Mouse (Mus musculus): ENCODE measurements around the gene Nrcam. TPM values are rescaled to one million over a fixed set of nuclear protein-coding genes. Genes with fewer than 3 reads are reported as not detected.

The Nrcam gene
- polyA plus RNA-seq, 1 experiment from 2014 or later = 125 TPM

- Histone ChIP-seq H3K36me3 (ENCODE audit: control insufficient read depth, insufficient read depth, low read length) (0 out of 2 replicates have a peak, but pooled peaks cover 4% of the 10 kb centered on the region), H3K4me2 (ENCODE audit: low read length) (peak overlapping the region; percentile 56), H3K27ac (ENCODE audit: low read depth, low read length) (peak overlapping the region; percentile 68), H3K9me3 (ENCODE audit: control insufficient read depth, low read length) (no peaks in the 10 kb centered on the region), H3K4me1 (ENCODE audit: control insufficient read depth, insufficient read depth, low read depth, low read length) (peaks cover 18% of the 10 kb centered on the region), H3K4me3 (ENCODE audit: low read length) (peak overlapping the region; percentile 29), H3K27me3 (replicated peaks; ENCODE audit: control insufficient read depth, insufficient read depth, low read length) (no peaks in the 10 kb centered on the region), H3K9ac (ENCODE audit: low read depth, low read length) (peak overlapping the region; percentile 62)
- ATAC-seq = peak; percentile 41; the same call in 1 of the 2 replicates
- 5% methylated on average over 8 of the region's 8 CpGs for WGBS
Measured at GRCm38 (mm10) chr12:44438884-44439283, 110.2 kb downstream of the Nrcam start.

GRCm38 (mm10) chr12:44440230-44440629 is 111.5 kb downstream of the Nrcam start:
- H3K27me3 ChIP-seq (replicated peaks; ENCODE audit: control insufficient read depth, insufficient read depth, low read length) = no peaks in the 10 kb centered on the region
- no peak overlapping the region for H3K4me3 ChIP-seq (ENCODE audit: low read length)
- WGBS = 41% methylated on average over 4 of the region's 4 CpGs
- H3K4me1 ChIP-seq (ENCODE audit: control insufficient read depth, insufficient read depth, low read depth, low read length) = peaks cover 18% of the 10 kb centered on the region
- 0 out of 2 replicates have a peak overlapping the region, but pooled peaks have one; percentile 1 for H3K27ac ChIP-seq (ENCODE audit: low read depth, low read length)
- ATAC-seq = no peak
- peak overlapping the region; percentile 16; the same call in 1 of the 2 replicates for H3K4me2 ChIP-seq (ENCODE audit: low read length)
- H3K9ac ChIP-seq (ENCODE audit: low read depth, low read length) = no peak overlapping the region
- H3K9me3 ChIP-seq (ENCODE audit: control insufficient read depth, low read length) = no peaks in the 10 kb centered on the region
- H3K36me3 ChIP-seq (ENCODE audit: control insufficient read depth, insufficient read depth, low read length) = 0 out of 2 replicates have a peak, but pooled peaks cover 4% of the 10 kb centered on the region

DNA sequence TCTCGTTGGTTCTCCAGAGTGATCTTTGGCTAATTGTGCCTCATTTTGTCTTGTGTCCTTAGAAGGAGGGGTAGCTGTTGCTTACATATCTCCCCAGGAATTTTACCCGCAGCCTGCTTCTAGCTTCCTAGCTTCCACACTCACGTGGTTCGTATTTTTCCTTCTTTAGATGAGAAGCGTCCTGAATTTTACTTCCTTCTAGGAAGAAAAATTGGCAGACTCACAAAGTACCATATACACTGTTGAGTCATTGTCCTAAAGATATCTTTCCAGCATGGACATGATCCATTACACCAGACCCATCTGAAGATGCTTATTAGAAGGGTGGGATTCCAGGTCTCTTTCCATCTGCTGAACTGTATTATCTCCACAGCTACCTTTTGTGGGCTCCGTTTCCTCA is 122.2 kb downstream of the Nrcam start:
- Histone ChIP-seq H3K9ac (ENCODE audit: low read depth, low read length) (no peak overlapping the region), H3K4me2 (ENCODE audit: low read length) (no peak overlapping the region), H3K4me3 (ENCODE audit: low read length) (no peak overlapping the region), H3K4me1 (ENCODE audit: control insufficient read depth, insufficient read depth, low read depth, low read length) (no peaks in the 10 kb centered on the region), H3K27me3 (replicated peaks; ENCODE audit: control insufficient read depth, insufficient read depth, low read length) (no peaks in the 10 kb centered on the region), H3K36me3 (ENCODE audit: control insufficient read depth, insufficient read depth, low read length) (no peaks in the 10 kb centered on the region), H3K9me3 (ENCODE audit: control insufficient read depth, low read length) (no peaks in the 10 kb centered on the region), H3K27ac (ENCODE audit: low read depth, low read length) (no peak overlapping the region)
- 69% methylated on average over 6 of the region's 6 CpGs for WGBS
- no peak for ATAC-seq

- 69% methylated on average over 1 of the region's 1 CpGs for WGBS
- no peaks in the 10 kb centered on the region for H3K36me3 ChIP-seq (ENCODE audit: control insufficient read depth, insufficient read depth, low read length)
- no peak overlapping the region for H3K4me2 ChIP-seq (ENCODE audit: low read length)
- H3K9me3 ChIP-seq (ENCODE audit: control insufficient read depth, low read length) = no peaks in the 10 kb centered on the region
- H3K9ac ChIP-seq (ENCODE audit: low read depth, low read length) = no peak overlapping the region
- H3K4me1 ChIP-seq (ENCODE audit: control insufficient read depth, insufficient read depth, low read depth, low read length) = no peaks in the 10 kb centered on the region
- H3K4me3 ChIP-seq (ENCODE audit: low read length) = no peak overlapping the region
- ATAC-seq = no peak
- no peaks in the 10 kb centered on the region for H3K27me3 ChIP-seq (replicated peaks; ENCODE audit: control insufficient read depth, insufficient read depth, low read length)
- H3K27ac ChIP-seq (ENCODE audit: low read depth, low read length) = no peak overlapping the region
Measured at GRCm38 (mm10) chr12:44451742-44452141, 123.1 kb downstream of the Nrcam start.

DNA sequence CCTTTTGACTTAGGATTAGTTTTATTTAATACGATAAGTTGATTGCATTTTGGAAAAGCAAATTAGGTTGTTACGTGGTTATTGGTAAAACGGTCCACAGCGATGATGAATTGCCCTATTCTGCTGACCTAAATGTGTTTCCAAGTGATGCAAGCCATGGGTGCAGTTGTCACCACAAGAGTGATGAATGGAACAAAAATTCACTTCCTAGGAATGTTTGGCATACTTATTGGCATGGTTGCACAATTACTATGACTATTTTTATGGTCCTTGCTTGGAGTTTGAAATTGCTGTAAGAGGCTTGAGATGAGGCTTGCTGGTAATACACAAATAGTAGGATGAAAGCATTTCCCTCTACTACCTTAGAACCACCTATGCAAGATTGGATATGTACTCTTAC is 125.1 kb downstream of the Nrcam start:
- no peaks in the 10 kb centered on the region for H3K9me3 ChIP-seq (ENCODE audit: control insufficient read depth, low read length)
- H3K4me1 ChIP-seq (ENCODE audit: control insufficient read depth, insufficient read depth, low read depth, low read length) = no peaks in the 10 kb centered on the region
- H3K36me3 ChIP-seq (ENCODE audit: control insufficient read depth, insufficient read depth, low read length) = no peaks in the 10 kb centered on the region
- H3K27me3 ChIP-seq (replicated peaks; ENCODE audit: control insufficient read depth, insufficient read depth, low read length) = no peaks in the 10 kb centered on the region
- no peak overlapping the region for H3K4me3 ChIP-seq (ENCODE audit: low read length)
- H3K9ac ChIP-seq (ENCODE audit: low read depth, low read length) = no peak overlapping the region
- H3K4me2 ChIP-seq (ENCODE audit: low read length) = no peak overlapping the region
- WGBS = 80% methylated on average over 4 of the region's 4 CpGs
- no peak for ATAC-seq
- no peak overlapping the region for H3K27ac ChIP-seq (ENCODE audit: low read depth, low read length)

GRCm38 (mm10) chr12:44457961-44458360 is 129.3 kb downstream of the Nrcam start:
- ATAC-seq = no peak
- Histone ChIP-seq H3K4me2 (ENCODE audit: low read length) (no peak overlapping the region), H3K27me3 (replicated peaks; ENCODE audit: control insufficient read depth, insufficient read depth, low read length) (no peaks in the 10 kb centered on the region), H3K27ac (ENCODE audit: low read depth, low read length) (no peak overlapping the region), H3K36me3 (ENCODE audit: control insufficient read depth, insufficient read depth, low read length) (no peaks in the 10 kb centered on the region), H3K4me3 (ENCODE audit: low read length) (no peak overlapping the region), H3K9ac (ENCODE audit: low read depth, low read length) (no peak overlapping the region), H3K9me3 (ENCODE audit: control insufficient read depth, low read length) (no peaks in the 10 kb centered on the region), H3K4me1 (ENCODE audit: control insufficient read depth, insufficient read depth, low read depth, low read length) (peaks cover 6% of the 10 kb centered on the region)
- WGBS = 75% methylated on average over 4 of the region's 4 CpGs

DNA sequence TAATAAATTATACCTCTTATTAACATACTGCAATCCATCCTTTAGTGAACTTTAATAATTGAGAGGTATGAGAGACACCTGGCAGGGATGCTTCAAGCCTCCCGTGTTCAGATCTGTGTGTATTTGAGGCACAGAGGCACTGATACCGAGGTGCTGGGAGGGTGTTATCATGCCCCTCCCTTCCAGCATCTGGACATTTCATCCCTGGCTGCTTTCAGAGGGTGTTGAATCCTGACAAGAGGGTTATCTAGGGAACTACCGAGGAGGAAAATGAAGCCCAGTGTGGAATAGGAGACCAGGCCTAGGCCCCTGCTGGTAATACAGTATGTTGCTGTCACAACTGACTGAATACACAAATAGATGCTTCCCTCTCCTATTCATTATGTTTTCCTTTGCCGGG is 133.8 kb downstream of the Nrcam start:
- WGBS = 21% methylated on average over 4 of the region's 4 CpGs
- Histone ChIP-seq H3K27ac (ENCODE audit: low read depth, low read length) (peak overlapping the region; percentile 72), H3K4me2 (ENCODE audit: low read length) (peak overlapping the region; percentile 15; the same call in 1 of the 2 replicates), H3K9ac (ENCODE audit: low read depth, low read length) (peak overlapping the region; percentile 35; the same call in 1 of the 2 replicates), H3K9me3 (ENCODE audit: control insufficient read depth, low read length) (no peaks in the 10 kb centered on the region), H3K36me3 (ENCODE audit: control insufficient read depth, insufficient read depth, low read length) (no peaks in the 10 kb centered on the region), H3K4me1 (ENCODE audit: control insufficient read depth, insufficient read depth, low read depth, low read length) (peaks cover 10% of the 10 kb centered on the region), H3K27me3 (replicated peaks; ENCODE audit: control insufficient read depth, insufficient read depth, low read length) (no peaks in the 10 kb centered on the region), H3K4me3 (ENCODE audit: low read length) (no peak overlapping the region)
- peak; percentile 92 for ATAC-seq

GRCm38 (mm10) chr12:44462976-44463375 is 134.3 kb downstream of the Nrcam start:
- H3K4me2 ChIP-seq (ENCODE audit: low read length) = peak overlapping the region; percentile 15; the same call in 1 of the 2 replicates
- WGBS = 22% methylated on average over 6 of the region's 6 CpGs
- H3K4me3 ChIP-seq (ENCODE audit: low read length) = no peak overlapping the region
- H3K9ac ChIP-seq (ENCODE audit: low read depth, low read length) = no peak overlapping the region
- no peaks in the 10 kb centered on the region for H3K36me3 ChIP-seq (ENCODE audit: control insufficient read depth, insufficient read depth, low read length)
- H3K4me1 ChIP-seq (ENCODE audit: control insufficient read depth, insufficient read depth, low read depth, low read length) = peaks cover 10% of the 10 kb centered on the region
- peak; percentile 67 for ATAC-seq
- peak overlapping the region; percentile 72 for H3K27ac ChIP-seq (ENCODE audit: low read depth, low read length)
- H3K27me3 ChIP-seq (replicated peaks; ENCODE audit: control insufficient read depth, insufficient read depth, low read length) = no peaks in the 10 kb centered on the region
- no peaks in the 10 kb centered on the region for H3K9me3 ChIP-seq (ENCODE audit: control insufficient read depth, low read length)

- no peak for ATAC-seq
- no peaks in the 10 kb centered on the region for H3K9me3 ChIP-seq (ENCODE audit: control insufficient read depth, low read length)
- no peaks in the 10 kb centered on the region for H3K36me3 ChIP-seq (ENCODE audit: control insufficient read depth, insufficient read depth, low read length)
- H3K4me3 ChIP-seq (ENCODE audit: low read length) = no peak overlapping the region
- no peak overlapping the region for H3K27ac ChIP-seq (ENCODE audit: low read depth, low read length)
- no peaks in the 10 kb centered on the region for H3K27me3 ChIP-seq (replicated peaks; ENCODE audit: control insufficient read depth, insufficient read depth, low read length)
- H3K4me2 ChIP-seq (ENCODE audit: low read length) = no peak overlapping the region
- H3K4me1 ChIP-seq (ENCODE audit: control insufficient read depth, insufficient read depth, low read depth, low read length) = no peaks in the 10 kb centered on the region
- 58% methylated on average over 5 of the region's 5 CpGs for WGBS
- no peak overlapping the region for H3K9ac ChIP-seq (ENCODE audit: low read depth, low read length)
Measured at GRCm38 (mm10) chr12:44471073-44471472, 142.4 kb downstream of the Nrcam start.

DNA sequence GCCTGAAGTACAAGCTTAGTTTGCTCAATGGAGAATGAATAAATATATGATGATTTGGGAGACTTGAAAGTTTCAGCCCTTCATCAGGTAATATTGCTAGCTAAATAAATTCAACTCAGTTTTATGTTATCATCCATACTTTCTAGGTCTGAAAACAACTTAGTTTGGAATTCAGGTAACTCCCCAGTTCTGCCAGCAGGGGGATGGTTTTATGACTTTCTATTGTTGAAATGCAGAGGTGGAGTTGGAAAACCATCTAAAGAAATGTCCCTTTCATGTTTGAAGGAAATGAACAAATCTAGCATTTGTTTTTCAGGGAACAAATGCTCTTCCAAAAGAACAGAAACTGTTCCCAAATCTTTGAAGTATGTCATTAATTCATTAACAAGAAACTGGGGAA is 146.7 kb downstream of the Nrcam start:
- Histone ChIP-seq H3K4me2 (ENCODE audit: low read length) (no peak overlapping the region), H3K27me3 (replicated peaks; ENCODE audit: control insufficient read depth, insufficient read depth, low read length) (no peaks in the 10 kb centered on the region)

More for the DNA sequence above, 146.7 kb downstream of the Nrcam start:
- no peak overlapping the region for H3K9ac ChIP-seq (ENCODE audit: low read depth, low read length)
- no peak overlapping the region for H3K27ac ChIP-seq (ENCODE audit: low read depth, low read length)
- H3K36me3 ChIP-seq (ENCODE audit: control insufficient read depth, insufficient read depth, low read length) = no peaks in the 10 kb centered on the region
- H3K4me1 ChIP-seq (ENCODE audit: control insufficient read depth, insufficient read depth, low read depth, low read length) = peaks cover 7% of the 10 kb centered on the region
- ATAC-seq = no peak
- H3K4me3 ChIP-seq (ENCODE audit: low read length) = no peak overlapping the region
- H3K9me3 ChIP-seq (ENCODE audit: control insufficient read depth, low read length) = no peaks in the 10 kb centered on the region

Data from hindbrain, embryonic 16.5 days (tissue).